Mouse (Mus musculus) liver, adult 2 months (tissue): ENCODE data around the gene Vmn1r143.
"Not testable (repeated sequence)": the region's sequence is repeated elsewhere in the genome, so short reads cannot be mapped to it uniquely, and the experiment has no call there.

Experiments used
- CTCF ChIP-seq: fragments of 200-500 bp; IDR thresholded peaks from 2 replicates; pipeline ENCODE4 v1.5.1; 2011; ENCODE audit warnings: low read depth, low read length, control low read depth
- POLR2A ChIP-seq: fragments of 200-500 bp; IDR thresholded peaks from 2 replicates; pipeline ENCODE4 v1.6.1; 2011; ENCODE audit warnings: low read length, control low read depth; ENCODE audit not compliant: insufficient read depth; ENCODE audit errors: extremely low read depth

GRCm38 (mm10) chr7:22229384-22229783 is 40.2 kb downstream of the Vmn1r143 start, which contains the start of gene Gm8453:
- not testable (repeated sequence) for TF ChIP-seq CTCF, POLR2A
